Mouse (Mus musculus): ENCODE measurements at regions not wholly inside any gene's neighbourhood (a gene's known extent, or its start where the extent isn't known, plus 50 kb on each side); places are given as distances from the start of the nearest gene placed in this dataset.

GRCm38 (mm10) chr8:88417307-88418095 is 55.5 kb upstream of the Brd7 start:
- H3K36me3 ChIP-seq, result no peaks in the 10 kb centered on the region
- WGBS (ENCODE audit: insufficient replicate concordance), result 64% methylated on average over 13 of the region's 13 CpGs
- no peak overlapping the region for H3K4me3 ChIP-seq (replicated peaks)
- H3K27me3 ChIP-seq, result no peaks in the 10 kb centered on the region
- no peak overlapping the region for H3K9ac ChIP-seq
- H3K4me2 ChIP-seq, result no peak overlapping the region
- no peaks in the 10 kb centered on the region for H3K9me3 ChIP-seq (replicated peaks)
- no peaks in the 10 kb centered on the region for H3K4me1 ChIP-seq (replicated peaks)
- ATAC-seq (ENCODE audit: low read depth) (no peak), DNase-seq (no peak)
- H3K27ac ChIP-seq, result no peak overlapping the region

- no peak overlapping the region for H3K4me2 ChIP-seq
- H3K9me3 ChIP-seq (replicated peaks), result no peaks in the 10 kb centered on the region
- no peak overlapping the region for H3K4me3 ChIP-seq (replicated peaks)
- H3K27me3 ChIP-seq, result no peaks in the 10 kb centered on the region
- H3K9ac ChIP-seq, result no peak overlapping the region
- H3K36me3 ChIP-seq, result no peaks in the 10 kb centered on the region
- ATAC-seq (ENCODE audit: low read depth), result no peak
- WGBS (ENCODE audit: insufficient replicate concordance), result 64% methylated on average over 2 of the region's 2 CpGs
- H3K27ac ChIP-seq, result no peak overlapping the region
- no peak for DNase-seq
- no peaks in the 10 kb centered on the region for H3K4me1 ChIP-seq (replicated peaks)
Measured at GRCm38 (mm10) chr8:88423264-88423663, 61.3 kb upstream of the Brd7 start.

DNA sequence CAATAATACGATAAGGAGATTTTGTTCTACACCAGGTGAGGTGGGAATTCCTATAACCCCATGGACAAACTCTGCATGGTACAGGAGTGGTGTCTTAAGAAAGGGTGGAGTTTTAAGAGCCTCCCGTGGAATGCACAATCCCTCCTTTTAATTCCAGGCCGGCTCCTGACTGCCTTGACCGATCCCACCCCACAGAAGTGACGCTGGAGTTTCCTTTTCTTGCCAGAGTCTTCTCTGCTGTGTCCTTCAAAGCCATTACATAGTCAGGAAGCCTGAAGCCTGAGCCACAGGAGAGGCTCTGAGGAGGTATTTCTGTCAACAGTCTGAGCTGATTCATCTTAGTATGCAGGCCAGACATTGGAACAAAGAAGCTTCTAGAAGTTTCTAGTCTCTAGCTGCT is 66.6 kb upstream of the Brd7 start:
- Histone ChIP-seq H3K9ac (no peak overlapping the region), H3K4me2 (no peak overlapping the region), H3K27ac (no peak overlapping the region), H3K36me3 (no peaks in the 10 kb centered on the region), H3K4me3 (replicated peaks) (no peak overlapping the region), H3K27me3 (no peaks in the 10 kb centered on the region), H3K4me1 (replicated peaks) (no peaks in the 10 kb centered on the region), H3K9me3 (replicated peaks) (no peaks in the 10 kb centered on the region)
- DNase-seq (no peak), ATAC-seq (ENCODE audit: low read depth) (no peak)
- whole genome bisulfite sequencing (ENCODE audit: insufficient replicate concordance), result 64% methylated on average over 5 of the region's 5 CpGs

- H3K27ac ChIP-seq, result no peak overlapping the region
- H3K36me3 ChIP-seq, result no peaks in the 10 kb centered on the region
- H3K4me2 ChIP-seq, result no peak overlapping the region
- 0 out of 2 replicates have a peak, but pooled peaks cover 3% of the 10 kb centered on the region for H3K27me3 ChIP-seq
- no peak overlapping the region for H3K9ac ChIP-seq
- H3K4me1 ChIP-seq (replicated peaks), result no peaks in the 10 kb centered on the region
- no peaks in the 10 kb centered on the region for H3K9me3 ChIP-seq (replicated peaks)
- WGBS (ENCODE audit: insufficient replicate concordance), result 53% methylated on average over 6 of the region's 6 CpGs
- no peak overlapping the region for H3K4me3 ChIP-seq (replicated peaks)
- ATAC-seq (ENCODE audit: low read depth) (no peak), DNase-seq (no peak)
Measured at GRCm38 (mm10) chr8:88431389-88431788, 69.4 kb upstream of the Brd7 start.

- no peak overlapping the region for H3K4me2 ChIP-seq
- H3K4me1 ChIP-seq (replicated peaks), result no peaks in the 10 kb centered on the region
- no peak for DNase-seq
- no peak overlapping the region for H3K9ac ChIP-seq
- no peak overlapping the region for H3K27ac ChIP-seq
- no peak overlapping the region for H3K4me3 ChIP-seq (replicated peaks)
- H3K9me3 ChIP-seq (replicated peaks), result no peaks in the 10 kb centered on the region
- WGBS (ENCODE audit: insufficient replicate concordance), result 59% methylated on average over 2 of the region's 2 CpGs
- H3K27me3 ChIP-seq, result peaks cover 37% of the 10 kb centered on the region
- ATAC-seq (ENCODE audit: low read depth), result no peak
- H3K36me3 ChIP-seq, result no peaks in the 10 kb centered on the region
Measured at GRCm38 (mm10) chr8:88435686-88436085, 73.7 kb upstream of the Brd7 start.

DNA sequence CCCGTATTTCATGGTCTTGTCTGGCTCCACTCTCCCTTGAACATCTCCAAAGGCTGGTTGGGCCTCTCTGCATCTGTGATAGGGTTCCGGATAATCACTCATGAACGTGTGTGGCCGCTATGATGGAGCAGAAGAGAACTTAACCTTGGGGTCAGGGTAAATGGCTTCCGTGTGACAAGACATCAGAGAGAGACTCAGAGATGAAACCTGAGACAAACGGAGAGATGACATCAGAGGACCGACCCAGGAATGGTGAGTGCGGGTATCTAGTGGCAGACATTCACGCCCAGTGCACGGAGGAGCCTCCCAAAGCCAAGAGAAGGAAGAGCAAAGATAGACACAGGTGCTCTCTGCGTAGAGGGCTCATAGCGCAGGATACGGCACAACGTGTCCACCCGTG is 78.2 kb upstream of the Brd7 start:
- no peaks in the 10 kb centered on the region for H3K4me1 ChIP-seq (replicated peaks)
- no peak overlapping the region for H3K27ac ChIP-seq
- no peak overlapping the region for H3K9ac ChIP-seq
- no peak for DNase-seq
- no peaks in the 10 kb centered on the region for H3K9me3 ChIP-seq (replicated peaks)
- H3K4me3 ChIP-seq (replicated peaks), result no peak overlapping the region
- no peaks in the 10 kb centered on the region for H3K36me3 ChIP-seq
- no peak for ATAC-seq (ENCODE audit: low read depth)
- WGBS (ENCODE audit: insufficient replicate concordance), result 65% methylated on average over 15 of the region's 15 CpGs
- H3K4me2 ChIP-seq, result no peak overlapping the region
- H3K27me3 ChIP-seq, result peaks cover 40% of the 10 kb centered on the region

- Histone ChIP-seq H3K4me3 (replicated peaks) (no peak overlapping the region), H3K4me1 (replicated peaks) (no peaks in the 10 kb centered on the region), H3K36me3 (no peaks in the 10 kb centered on the region), H3K9ac (no peak overlapping the region), H3K27ac (no peak overlapping the region), H3K4me2 (no peak overlapping the region), H3K27me3 (peaks cover 17% of the 10 kb centered on the region), H3K9me3 (replicated peaks) (no peaks in the 10 kb centered on the region)
- WGBS (ENCODE audit: insufficient replicate concordance), result 20% methylated on average over 1 of the region's 1 CpGs
- ATAC-seq (ENCODE audit: low read depth) (no peak), DNase-seq (no peak)
Measured at GRCm38 (mm10) chr8:88443397-88443796, 77.8 kb upstream of the Nkd1 start.

DNA sequence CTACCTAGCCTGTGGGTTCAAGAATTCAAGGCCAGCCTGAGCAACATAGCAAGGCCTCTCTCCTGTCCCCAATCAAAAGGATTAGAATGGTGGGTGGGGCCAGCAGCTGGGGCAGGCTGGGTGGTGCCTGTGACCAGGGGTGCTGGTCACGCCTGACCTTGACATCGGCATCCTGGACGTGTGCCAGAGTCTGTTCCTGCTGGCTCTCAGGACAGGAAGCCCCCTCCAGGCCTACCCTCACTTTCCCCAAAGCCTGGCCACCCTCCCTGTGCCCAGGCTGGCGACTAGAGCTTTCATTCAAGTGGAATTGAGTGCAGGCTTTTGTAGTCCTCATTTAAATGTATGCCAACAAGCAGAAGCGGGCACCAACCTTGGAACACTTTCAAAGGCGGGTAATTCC is 73.7 kb upstream of the Nkd1 start:
- WGBS (ENCODE audit: insufficient replicate concordance), result 44% methylated on average over 6 of the region's 6 CpGs
- Histone ChIP-seq H3K9me3 (replicated peaks) (no peaks in the 10 kb centered on the region), H3K27me3 (peaks cover 37% of the 10 kb centered on the region), H3K36me3 (no peaks in the 10 kb centered on the region), H3K4me1 (replicated peaks) (peaks cover 5% of the 10 kb centered on the region; the same call in 1 of the 2 replicates), H3K9ac (no peak overlapping the region), H3K4me2 (no peak overlapping the region), H3K4me3 (replicated peaks) (no peak overlapping the region), H3K27ac (no peak overlapping the region)
- no peak for ATAC-seq (ENCODE audit: low read depth)
- no peak for DNase-seq

GRCm38 (mm10) chr8:88447844-88448535 is 73.2 kb upstream of the Nkd1 start:
- ATAC-seq (ENCODE audit: low read depth), result no peak

DNA sequence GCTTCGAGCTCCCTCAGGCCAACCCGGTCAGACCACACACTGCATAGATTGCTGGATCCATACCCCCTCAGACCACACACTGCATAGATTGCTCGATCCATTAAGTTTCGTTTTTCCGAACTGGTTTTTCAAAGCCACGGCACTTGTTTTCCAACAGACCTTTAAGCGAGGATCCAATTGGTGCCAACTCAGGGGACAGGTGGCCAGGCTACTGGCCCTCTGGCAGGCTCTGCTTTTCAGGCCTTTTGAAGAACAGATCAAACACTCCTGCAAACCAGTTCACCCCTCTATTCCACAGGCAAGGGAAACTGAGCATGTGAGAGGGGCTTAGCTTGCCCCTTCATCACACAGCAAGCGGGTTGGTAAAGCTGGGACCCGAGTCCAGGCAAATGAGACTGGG is 72.2 kb upstream of the Nkd1 start:
- Histone ChIP-seq H3K4me3 (replicated peaks) (no peak overlapping the region), H3K36me3 (no peaks in the 10 kb centered on the region), H3K4me1 (replicated peaks) (peaks cover 5% of the 10 kb centered on the region; the same call in 1 of the 2 replicates), H3K4me2 (no peak overlapping the region), H3K27me3 (peaks cover 53% of the 10 kb centered on the region), H3K27ac (no peak overlapping the region), H3K9ac (no peak overlapping the region), H3K9me3 (replicated peaks) (no peaks in the 10 kb centered on the region)
- DNase-seq, result no peak
- ATAC-seq (ENCODE audit: low read depth), result no peak
- 70% methylated on average over 9 of the region's 9 CpGs for WGBS (ENCODE audit: insufficient replicate concordance)

More at GRCm38 (mm10) chr8:88447844-88448535, 73.2 kb upstream of the Nkd1 start:
- peaks cover 5% of the 10 kb centered on the region; the same call in 1 of the 2 replicates for H3K4me1 ChIP-seq (replicated peaks)
- H3K4me3 ChIP-seq (replicated peaks), result no peak overlapping the region
- DNase-seq, result no peak
- H3K9me3 ChIP-seq (replicated peaks), result no peaks in the 10 kb centered on the region
- H3K36me3 ChIP-seq, result no peaks in the 10 kb centered on the region
- H3K9ac ChIP-seq, result no peak overlapping the region
- 71% methylated on average over 8 of the region's 9 CpGs for WGBS (ENCODE audit: insufficient replicate concordance)
- no peak overlapping the region for H3K27ac ChIP-seq
- peaks cover 43% of the 10 kb centered on the region for H3K27me3 ChIP-seq
- no peak overlapping the region for H3K4me2 ChIP-seq

- Histone ChIP-seq H3K4me3 (replicated peaks) (no peak overlapping the region), H3K4me1 (replicated peaks) (peaks cover 5% of the 10 kb centered on the region; the same call in 1 of the 2 replicates), H3K9me3 (replicated peaks) (no peaks in the 10 kb centered on the region), H3K4me2 (no peak overlapping the region), H3K27ac (no peak overlapping the region), H3K36me3 (no peaks in the 10 kb centered on the region), H3K9ac (no peak overlapping the region), H3K27me3 (peaks cover 59% of the 10 kb centered on the region)
- no peak for DNase-seq
- no peak for ATAC-seq (ENCODE audit: low read depth)
- WGBS (ENCODE audit: insufficient replicate concordance), result 53% methylated on average over 5 of the region's 5 CpGs
Measured at GRCm38 (mm10) chr8:88449534-88449933, 71.6 kb upstream of the Nkd1 start.

Data from liver, embryonic 13.5 days (tissue).